Mouse (Mus musculus) natural killer cell, adult 2 months (primary cell): ENCODE data around the gene Tesk1.

Experiments
- DNase-seq, 2 experiments: peaks; one replicate each; pipeline ENCODE4 v3.0.0; 2022; ENCODE audit warnings: low spot score in 2 of 2

Tesk1 gene

DNA sequence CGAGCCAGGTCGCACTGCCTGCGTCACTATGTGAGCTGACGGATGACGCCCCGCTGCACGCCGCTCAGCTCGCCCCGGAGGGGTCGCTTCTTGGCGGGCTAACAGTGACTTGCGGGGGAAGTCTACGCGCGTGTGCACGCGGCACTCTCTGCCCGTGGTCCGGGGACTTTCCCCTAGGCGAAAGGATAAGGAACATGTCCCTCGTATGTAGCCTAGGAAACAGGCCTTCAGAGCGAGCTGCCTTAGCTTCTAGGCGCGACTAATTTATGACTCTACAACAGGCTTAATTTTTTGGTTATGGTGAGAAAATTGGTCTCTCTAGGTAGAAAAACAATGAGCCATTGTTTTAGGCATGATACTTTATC is 51.1 kb downstream of the Tesk1 start, which contains the start of gene Ccdc107:
Gene Ccdc107, plus strand, starts transcription at position 80 of the 365 bp plus-strand sequence.
- DNase-seq, result peak; percentile 94 to 96

DNA sequence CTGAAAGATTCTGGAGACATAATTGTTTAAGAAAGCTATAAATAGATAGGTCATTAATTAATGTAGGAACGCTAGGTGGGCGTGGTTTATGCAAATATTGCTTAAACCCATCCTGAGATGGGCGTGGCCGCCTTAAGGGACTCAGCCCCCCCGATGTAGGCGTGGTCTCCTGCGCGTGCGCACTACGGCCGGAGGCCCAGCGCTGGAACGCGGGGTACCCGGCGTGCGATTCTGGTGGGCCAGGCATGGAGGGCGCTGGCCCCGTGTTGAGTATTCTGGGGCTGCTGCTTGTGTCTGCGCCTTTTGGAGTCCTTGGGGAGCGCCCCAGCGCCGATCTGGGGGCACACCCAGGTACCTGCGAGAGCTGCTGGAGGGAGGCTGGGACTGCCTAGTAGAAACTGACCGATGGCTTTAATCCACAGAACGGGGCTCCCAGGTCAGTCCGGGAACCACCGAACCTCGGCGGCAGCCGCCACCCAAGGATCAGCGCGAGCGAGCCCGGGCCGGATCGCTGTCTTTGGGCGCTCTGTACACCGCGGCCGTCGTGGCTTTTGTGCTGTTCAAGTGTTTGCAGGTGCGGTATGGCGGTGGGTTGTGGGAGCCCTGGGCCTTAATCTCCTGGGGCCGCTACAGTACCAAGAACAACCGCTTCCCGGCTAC is 51.6 kb downstream of the Tesk1 start:
- DNase-seq, result peak; percentile 97 to 98

DNA sequence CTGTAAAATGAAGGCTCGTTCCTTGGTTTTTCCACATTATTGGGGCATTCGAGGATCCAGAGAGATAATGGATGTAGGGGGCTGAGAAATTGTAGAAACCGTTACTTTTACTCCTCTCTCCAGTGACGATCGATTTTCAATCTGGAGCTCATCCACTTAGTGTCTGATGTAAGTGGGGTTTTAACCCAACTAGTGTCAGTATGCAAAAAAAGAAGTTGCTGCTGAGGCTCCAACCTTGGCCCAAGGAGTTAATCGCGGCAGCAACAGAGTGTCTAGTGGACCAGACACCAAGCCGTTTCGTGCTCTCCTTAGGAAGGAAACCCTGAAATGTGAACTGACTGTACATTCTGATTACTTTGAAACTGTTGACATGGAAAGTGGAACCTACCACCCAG is 52.1 kb downstream of the Tesk1 start:
- DNase-seq, result no peak

DNA sequence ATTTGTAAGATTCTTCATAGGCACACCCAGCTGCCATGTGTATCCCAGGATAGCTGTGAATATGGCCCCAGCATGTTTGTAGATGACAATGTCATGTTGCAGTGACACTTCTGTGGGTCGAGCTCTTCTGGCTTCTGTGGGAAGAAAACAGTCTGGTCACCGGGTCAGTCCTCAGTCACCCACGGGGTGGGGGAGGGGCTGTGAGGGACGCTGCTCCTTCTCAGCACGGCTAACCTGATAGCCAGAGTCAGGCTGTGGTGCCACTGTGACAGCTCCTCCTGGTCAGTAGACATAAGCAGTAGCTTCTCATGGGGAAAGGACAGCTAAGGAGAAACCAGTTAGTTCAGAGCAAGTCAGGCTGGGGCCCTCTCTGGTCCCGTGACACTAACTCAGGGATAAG is 54.8 kb downstream of the Tesk1 start:
- no peak for DNase-seq

- no peak for DNase-seq
Observed at GRCm38 (mm10) chr4:43497405-43497804, 55.7 kb downstream of the Tesk1 start.
